Mouse (Mus musculus) stomach, embryonic 14.5 days (tissue): ENCODE data around the gene Palld. TPM values are rescaled to one million over a fixed set of nuclear protein-coding genes. Genes with fewer than 3 reads are reported as not detected.

Source experiments
- polyA plus RNA-seq: library from polyadenylated mRNA; unstranded; fragments of >200 nt; fragmentation: Nextera tagmentation; extraction: Ambion mirVana; gene quantifications from 2 replicates; pipeline ENCODE4 v1.2.1, GENCODE M21; 2014

Palld gene
- polyA plus RNA-seq, 1 experiment from 2014 or later = 91.0 TPM

Other genes starting within 250 kb of the Palld start
- 1.2 and 1.4 TPM in 2 replicates for gene Ddx60, start 25.4 kb upstream of the Palld start, polyA plus RNA-seq
- 61.5 and 75.2 TPM in 2 replicates for gene Anxa10, start 220.5 kb upstream of the Palld start, polyA plus RNA-seq